Mouse (Mus musculus) ovary, adult 10 weeks (tissue): Measurements from ENCODE around the gene Uhrf1bp1l. TPM values are rescaled to one million over a fixed set of nuclear protein-coding genes. Genes with fewer than 3 reads are reported as not detected.

Experiments
- polyA plus RNA-seq: library from polyadenylated mRNA; stranded (reverse); fragments of 350-450 nt; fragmentation: Illumina TruSeq; extraction: RNeasy Lipid Tissue Mini Kit (QIAGEN cat#74804); gene quantifications from one replicate; pipeline ENCODE4 v1.2.3, GENCODE M21; 2014

Uhrf1bp1l gene
- polyA plus RNA-seq = 73.6 TPM

DNA sequence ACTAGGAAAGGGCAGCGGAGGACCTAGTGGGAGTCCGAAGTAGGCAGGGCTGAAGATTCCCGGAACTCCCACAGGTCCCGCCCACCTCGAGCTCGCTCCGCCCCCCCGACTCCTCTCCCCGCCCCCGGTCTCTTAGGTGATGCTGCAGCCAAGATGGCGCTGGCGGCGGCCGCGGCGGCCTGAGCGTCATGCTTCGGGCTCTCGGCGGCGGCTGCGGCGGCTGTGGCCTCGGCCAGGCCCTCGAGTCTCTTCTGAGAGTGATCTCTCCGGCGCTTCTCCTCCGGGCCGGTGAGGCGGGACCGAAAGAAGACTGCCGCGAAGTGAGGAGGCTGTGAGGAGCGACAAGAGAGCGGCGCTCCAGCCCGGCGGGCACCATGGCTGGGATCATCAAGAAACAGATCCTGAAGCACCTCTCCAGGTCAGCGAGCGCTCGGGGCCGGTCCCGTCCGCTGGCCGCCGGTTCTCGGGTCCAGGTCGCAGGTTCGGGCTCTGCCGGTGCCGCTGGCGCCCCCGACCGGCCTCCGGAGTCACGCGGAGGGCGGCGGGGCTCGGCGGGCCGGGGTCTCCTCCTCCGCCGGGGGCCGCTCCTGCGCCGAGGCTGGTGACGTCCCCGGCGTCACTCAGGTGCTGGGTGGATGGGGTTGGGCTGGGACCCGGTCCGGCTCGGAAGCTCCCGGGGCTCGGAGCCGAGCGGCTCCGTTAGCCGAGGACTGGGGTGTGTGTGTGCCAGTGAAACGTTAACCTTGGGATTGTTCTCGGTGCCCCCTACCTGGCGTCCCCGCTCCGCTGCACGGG is at the start of gene Uhrf1bp1l:
Gene Uhrf1bp1l (plus strand): TSS at position 121 of the 795 bp plus-strand sequence.

DNA sequence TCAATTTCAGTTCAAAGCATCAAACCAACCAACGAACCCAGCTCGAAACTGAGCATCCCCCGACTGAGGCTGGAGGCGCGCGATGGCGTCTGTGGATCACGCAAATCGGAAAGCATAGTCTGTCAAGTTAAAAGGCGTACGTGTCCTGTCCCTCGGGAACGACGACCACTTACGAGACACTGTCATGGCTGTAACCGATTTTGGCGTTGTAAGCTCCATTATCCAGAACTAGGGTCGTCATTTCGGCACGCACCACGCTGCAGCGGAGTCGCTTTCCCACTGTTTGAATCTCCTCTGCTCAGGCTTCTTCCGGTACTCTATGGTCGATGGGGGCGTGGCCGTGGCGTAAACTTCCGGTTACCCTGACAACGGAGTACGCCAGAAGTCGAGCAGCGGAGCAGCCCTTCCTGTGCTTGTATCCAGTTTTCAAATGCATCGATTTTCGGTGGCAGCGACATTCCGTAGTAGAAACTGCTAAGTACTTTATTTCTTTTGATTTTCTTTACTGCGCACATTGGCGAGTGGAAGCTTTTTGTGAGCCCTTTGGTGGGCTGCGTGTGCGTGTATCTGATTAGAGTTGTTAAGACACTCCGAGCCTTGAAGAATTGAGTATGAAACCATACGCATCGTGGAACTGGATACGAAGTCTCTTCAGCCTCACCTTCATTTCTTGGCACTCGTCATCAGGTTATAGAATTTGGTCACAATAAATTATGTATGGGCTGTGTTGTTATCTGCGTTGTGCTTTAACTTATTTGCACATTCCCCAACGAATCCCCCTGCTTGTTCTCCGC is 12.6 kb upstream of the Uhrf1bp1l start, which contains the start of gene Actr6:
Gene Actr6 (minus strand): TSS at position 295 of the 794 bp plus-strand sequence.

Other genes with a start within 250 kb of the Uhrf1bp1l start
- gene Nr1h4, start 211.4 kb upstream of the Uhrf1bp1l start, polyA plus RNA-seq = 5.1 TPM
- gene Slc17a8, start 123.7 kb upstream of the Uhrf1bp1l start, polyA plus RNA-seq = 0.20 TPM
- 106 TPM for gene Scyl2, start 58.7 kb upstream of the Uhrf1bp1l start, polyA plus RNA-seq
- 53.1 TPM for gene Actr6, start 12.7 kb upstream of the Uhrf1bp1l start, polyA plus RNA-seq
- gene Anks1b, start 128.5 kb downstream of the Uhrf1bp1l start, polyA plus RNA-seq = 0.48 TPM